Mouse (Mus musculus) limb, embryonic 12.5 days (tissue): ENCODE results near the gene Ifi35. TPM values are rescaled to one million over a fixed set of nuclear protein-coding genes. Genes with fewer than 3 reads are reported as not detected.

Source experiments
- ATAC-seq: fragments of 200-750 bp; cut with Nextera tagmentation; 2 replicates; pipeline ENCODE4 v1.8.0; 2017; ENCODE audit warnings: low read depth, moderate TSS enrichment; ENCODE audit not compliant: insufficient number of reproducible peaks, insufficient read depth, low FRiP score, low TSS enrichment
- H3K27ac ChIP-seq: fragments of 300-500 bp; sonication (generic); 2 replicates; pipeline ENCODE4 v1.5.1; 2016; ENCODE audit warnings: mild to moderate bottlenecking, moderate library complexity
- H3K27me3 ChIP-seq: fragments of 300-500 bp; sonication (generic); 2 replicates; pipeline ENCODE4 v1.6.1; 2016; ENCODE audit warnings: mild to moderate bottlenecking, moderate library complexity
- H3K36me3 ChIP-seq: fragments of 300-500 bp; sonication (generic); 2 replicates; pipeline ENCODE4 v1.6.1; 2016; ENCODE audit warnings: mild to moderate bottlenecking, moderate library complexity
- H3K4me1 ChIP-seq: fragments of 300-500 bp; sonication (generic); replicated peaks from 2 replicates; pipeline ENCODE4 v1.6.1; 2016
- H3K4me2 ChIP-seq: fragments of 300-500 bp; sonication (generic); 2 replicates; pipeline ENCODE4 v1.6.1; 2016; ENCODE audit warnings: mild to moderate bottlenecking, moderate library complexity
- H3K4me3 ChIP-seq: fragments of 300-500 bp; sonication (generic); replicated peaks from 2 replicates; pipeline ENCODE4 v1.5.1; 2016; ENCODE audit warnings: mild to moderate bottlenecking
- H3K9ac ChIP-seq: fragments of 300-500 bp; sonication (generic); replicated peaks from 2 replicates; pipeline ENCODE4 v1.6.1; 2016; ENCODE audit warnings: mild to moderate bottlenecking, moderate library complexity
- H3K9me3 ChIP-seq: fragments of 300-500 bp; sonication (generic); 2 replicates; pipeline ENCODE4 v1.6.1; 2016; ENCODE audit warnings: mild to moderate bottlenecking, moderate library complexity
- WGBS: fragments of 180-500 bp; shearing (Covaris S2); methylation state at CpG from one replicate; pipeline ENCODE4 v1.1.7; 2016; 5-methylcytosine and 5-hydroxymethylcytosine counted together
- microRNA-seq: library from miRNA; unstranded; fragments of <30 nt; microRNA quantifications from one replicate; pipeline ENCODE4, GENCODE M21; 2017
- polyA plus RNA-seq: library from polyadenylated mRNA; unstranded; fragments of >200 nt; fragmentation: Nextera tagmentation; extraction: Ambion mirVana; gene quantifications from 2 replicates; pipeline ENCODE4 v1.2.1, GENCODE M21; 2016

Ifi35 gene
- polyA plus RNA-seq, 1 experiment from 2014 or later: 6.3 TPM

- H3K9me3 ChIP-seq: no peaks in the 10 kb centered on the region
- 49% methylated on average over 3 of the region's 3 CpGs for WGBS
- H3K36me3 ChIP-seq: peaks cover 19% of the 10 kb centered on the region
- no peak overlapping the region for H3K27ac ChIP-seq
- no peak for ATAC-seq
- no peak overlapping the region for H3K4me2 ChIP-seq
- peaks cover 7% of the 10 kb centered on the region; the same call in 1 of the 2 replicates for H3K4me1 ChIP-seq
- no peak overlapping the region for H3K9ac ChIP-seq
- H3K27me3 ChIP-seq: peaks cover 6% of the 10 kb centered on the region; the same call in 1 of the 2 replicates
- H3K4me3 ChIP-seq: no peak overlapping the region
These were observed 35.6 kb downstream of the Ifi35 start for GRCm38 (mm10) chr11:101483804-101484203.

GRCm38 (mm10) chr11:101484245-101484644, 36.0 kb downstream of the Ifi35 start:
- no peak overlapping the region for H3K4me3 ChIP-seq
- no peak overlapping the region for H3K27ac ChIP-seq
- peaks cover 3% of the 10 kb centered on the region; the same call in 1 of the 2 replicates for H3K4me1 ChIP-seq
- no peak overlapping the region for H3K9ac ChIP-seq
- H3K9me3 ChIP-seq: no peaks in the 10 kb centered on the region
- H3K36me3 ChIP-seq: peaks cover 23% of the 10 kb centered on the region
- H3K4me2 ChIP-seq: no peak overlapping the region
- ATAC-seq: no peak
- WGBS: 83% methylated on average over 6 of the region's 6 CpGs
- peaks cover 3% of the 10 kb centered on the region; the same call in 1 of the 2 replicates for H3K27me3 ChIP-seq

GRCm38 (mm10) chr11:101484814-101485213, 36.6 kb downstream of the Ifi35 start:
- H3K27me3 ChIP-seq: no peaks in the 10 kb centered on the region
- no peak for ATAC-seq
- 86% methylated on average over 7 of the region's 7 CpGs for WGBS

DNA sequence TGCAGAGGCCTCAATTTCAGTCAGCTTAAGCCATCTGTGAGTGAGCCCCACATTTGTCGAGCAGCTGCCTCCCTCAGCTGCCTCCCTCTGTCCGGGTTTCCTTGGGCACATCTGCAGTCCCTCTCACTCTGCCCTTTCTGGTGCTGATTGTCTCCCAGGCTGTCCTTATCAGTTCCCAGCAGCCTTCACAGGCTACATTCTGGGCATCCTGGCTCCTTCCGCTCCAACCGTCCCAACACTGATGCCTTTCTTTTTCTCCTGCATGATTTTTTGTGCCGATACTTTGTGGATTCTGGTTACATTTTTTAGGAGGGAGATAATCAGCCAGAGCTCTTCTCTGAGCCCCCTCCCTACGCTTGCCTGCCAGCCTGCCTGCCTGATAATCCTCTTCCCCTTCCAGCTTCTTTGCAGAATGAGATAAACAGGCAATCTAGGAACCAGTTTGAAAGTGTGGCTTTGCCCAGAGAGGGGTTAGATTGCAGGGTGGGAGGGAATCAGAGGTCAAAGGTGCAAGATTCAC, 37.4 kb downstream of the Ifi35 start:
- no peak overlapping the region for H3K4me2 ChIP-seq
- peaks cover 36% of the 10 kb centered on the region for H3K36me3 ChIP-seq
- no peaks in the 10 kb centered on the region for H3K9me3 ChIP-seq
- no peaks in the 10 kb centered on the region for H3K27me3 ChIP-seq
- no peak overlapping the region for H3K4me3 ChIP-seq
- H3K4me1 ChIP-seq: no peaks in the 10 kb centered on the region; the same call in 1 of the 2 replicates
- no peak for ATAC-seq
- 43% methylated on average over 6 of the region's 6 CpGs for WGBS
- no peak overlapping the region for H3K27ac ChIP-seq
- H3K9ac ChIP-seq: no peak overlapping the region

More at GRCm38 (mm10) chr11:101484814-101485213, 36.6 kb downstream of the Ifi35 start:
- Histone ChIP-seq H3K4me3 (no peak overlapping the region), H3K4me1 (no peaks in the 10 kb centered on the region; the same call in 1 of the 2 replicates), H3K36me3 (peaks cover 28% of the 10 kb centered on the region), H3K27ac (no peak overlapping the region), H3K9me3 (no peaks in the 10 kb centered on the region), H3K9ac (no peak overlapping the region), H3K4me2 (no peak overlapping the region)

DNA sequence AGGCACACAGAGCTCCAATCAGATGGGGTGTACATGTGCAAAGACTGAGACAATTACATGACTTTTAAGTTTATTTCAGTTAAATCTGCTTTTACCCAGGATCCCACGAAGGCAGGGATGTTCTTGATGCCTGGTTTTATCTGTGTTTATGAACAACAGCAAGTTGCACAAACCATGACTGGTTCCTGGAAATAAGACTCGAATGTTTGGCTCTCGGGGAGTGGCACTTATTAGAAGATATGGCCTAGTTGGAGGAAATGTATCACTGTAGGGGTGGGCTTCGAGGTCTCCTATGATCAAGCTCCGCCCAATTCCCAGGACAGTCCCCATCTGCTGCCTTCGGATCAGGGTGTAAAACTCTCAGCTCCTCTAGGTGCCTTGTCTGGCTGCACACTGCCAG, 37.9 kb downstream of the Ifi35 start:
- H3K36me3 ChIP-seq: peaks cover 38% of the 10 kb centered on the region
- ATAC-seq: no peak
- H3K9ac ChIP-seq: no peak overlapping the region
- no peaks in the 10 kb centered on the region for H3K9me3 ChIP-seq
- H3K4me3 ChIP-seq: no peak overlapping the region
- H3K4me1 ChIP-seq: no peaks in the 10 kb centered on the region; the same call in 1 of the 2 replicates
- H3K4me2 ChIP-seq: no peak overlapping the region
- no peaks in the 10 kb centered on the region for H3K27me3 ChIP-seq
- WGBS: 76% methylated on average over 6 of the region's 6 CpGs
- no peak overlapping the region for H3K27ac ChIP-seq

GRCm38 (mm10) chr11:101506269-101506780, 58.1 kb downstream of the Ifi35 start:
- Histone ChIP-seq H3K4me1 (no peaks in the 10 kb centered on the region), H3K9me3 (no peaks in the 10 kb centered on the region), H3K4me2 (no peak overlapping the region), H3K4me3 (no peak overlapping the region), H3K27me3 (no peaks in the 10 kb centered on the region), H3K27ac (no peak overlapping the region), H3K9ac (no peak overlapping the region), H3K36me3 (peaks cover 71% of the 10 kb centered on the region)
- WGBS: 93% methylated on average over 5 of the region's 5 CpGs
- ATAC-seq: no peak

DNA sequence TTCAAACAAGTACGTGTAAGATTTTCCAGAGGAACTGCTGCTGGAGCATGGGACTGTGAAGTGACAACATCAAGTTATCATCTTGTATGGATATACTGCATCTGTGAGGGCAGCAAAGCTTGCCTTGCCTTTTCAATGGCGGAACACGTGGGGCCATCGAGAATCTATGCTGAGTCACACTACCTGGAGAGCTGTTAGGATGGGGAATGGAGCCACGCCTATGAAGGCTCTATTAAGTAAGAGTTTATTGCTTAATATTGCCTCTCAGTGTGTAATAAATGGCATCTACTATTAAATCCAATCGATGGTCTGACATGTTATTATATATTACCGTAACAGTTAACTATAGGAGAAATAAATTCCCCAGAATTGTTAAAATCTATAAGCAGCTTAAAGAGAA, 58.9 kb downstream of the Ifi35 start:
- no peak for ATAC-seq
- H3K4me2 ChIP-seq: no peak overlapping the region
- H3K9ac ChIP-seq: no peak overlapping the region
- 93% methylated on average over 7 of the region's 7 CpGs for WGBS
- no peak overlapping the region for H3K4me3 ChIP-seq
- no peaks in the 10 kb centered on the region for H3K27me3 ChIP-seq
- no peaks in the 10 kb centered on the region for H3K4me1 ChIP-seq
- H3K27ac ChIP-seq: no peak overlapping the region
- H3K9me3 ChIP-seq: no peaks in the 10 kb centered on the region
- peaks cover 69% of the 10 kb centered on the region for H3K36me3 ChIP-seq

Small RNA genes within 50 kb of the gene (microRNA-seq; reads per million reads assigned to microRNA genes)
- not detected for gene Mir6929

Other genes starting within 250 kb of the Ifi35 start
- gene Ezh1, start 221.9 kb upstream of the Ifi35 start, polyA plus RNA-seq: 14.2 and 16.4 TPM in 2 replicates
- 53.0 and 61.5 TPM in 2 replicates for gene Ramp2, start 202.4 kb upstream of the Ifi35 start, polyA plus RNA-seq
- 94.1 and 104 TPM in 2 replicates for gene Vps25, start 194.7 kb upstream of the Ifi35 start, polyA plus RNA-seq
- 9.4 and 12.4 TPM in 2 replicates for gene Wnk4, start 187.8 kb upstream of the Ifi35 start, polyA plus RNA-seq
- 1.0 and 1.6 TPM in 2 replicates for gene Cntd1, start 169.4 kb upstream of the Ifi35 start, polyA plus RNA-seq
- gene Coa3, start 169.3 kb upstream of the Ifi35 start, polyA plus RNA-seq: 193 and 204 TPM in 2 replicates
- gene Becn1, start 146.1 kb upstream of the Ifi35 start, polyA plus RNA-seq: 126 and 129 TPM in 2 replicates
- gene Psme3, start 132.2 kb upstream of the Ifi35 start, polyA plus RNA-seq: 154 and 167 TPM in 2 replicates
- gene Aoc2, start 123.3 kb upstream of the Ifi35 start, polyA plus RNA-seq: 2.0 and 2.3 TPM in 2 replicates
- 0.05 TPM in 1 of 2 replicates, not detected in the other for gene Aoc3, start 117.8 kb upstream of the Ifi35 start, polyA plus RNA-seq
- not detected in 2 replicates for gene G6pc, start 80.8 kb upstream of the Ifi35 start, polyA plus RNA-seq
- 86.6 and 94.2 TPM in 2 replicates for gene Aarsd1, start 30.8 kb upstream of the Ifi35 start, polyA plus RNA-seq
- 8.2 and 9.8 TPM in 2 replicates for gene Gm27029, start 23.6 kb upstream of the Ifi35 start, polyA plus RNA-seq
- 22.0 and 24.0 TPM in 2 replicates for gene Rundc1, start 23.3 kb upstream of the Ifi35 start, polyA plus RNA-seq
- 7.8 and 9.4 TPM in 2 replicates for gene Ptges3l, start 23.1 kb upstream of the Ifi35 start, polyA plus RNA-seq
- gene Rpl27, start 6.1 kb upstream of the Ifi35 start, polyA plus RNA-seq: 382 and 394 TPM in 2 replicates
- 9.7 and 10.2 TPM in 2 replicates for gene Rnd2, start 16.6 kb downstream of the Ifi35 start, polyA plus RNA-seq
- gene Vat1, start 17.8 kb downstream of the Ifi35 start, polyA plus RNA-seq: 23.2 and 26.7 TPM in 2 replicates
- gene Brca1, start 103.5 kb downstream of the Ifi35 start, polyA plus RNA-seq: 19.0 and 21.0 TPM in 2 replicates
- 81.6 and 83.8 TPM in 2 replicates for gene Nbr1, start 103.7 kb downstream of the Ifi35 start, polyA plus RNA-seq
- gene Tmem106a, start 133.8 kb downstream of the Ifi35 start, polyA plus RNA-seq: 1.4 and 2.9 TPM in 2 replicates
- gene Gm11634, start 150.8 kb downstream of the Ifi35 start, polyA plus RNA-seq: not detected in 2 replicates
- 37.0 and 37.8 TPM in 2 replicates for gene Rdm1, start 178.8 kb downstream of the Ifi35 start, polyA plus RNA-seq
- 1.7 and 2.5 TPM in 2 replicates for gene Arl4d, start 217.1 kb downstream of the Ifi35 start, polyA plus RNA-seq